Mouse (Mus musculus): ENCODE measurements at regions not wholly inside any gene's neighbourhood (a gene's known extent, or its start where the extent isn't known, plus 50 kb on each side); places are given as distances from the start of the nearest gene placed in this dataset.

- no peak for TF ChIP-seq CTCF (conservative IDR thresholded peaks at IDR 0.05 in 1 of 2, IDR thresholded peaks at IDR 0.05 in 1 of 2; ENCODE audit: low read depth in 2 of 2, low read length in 2 of 2)
- TF ChIP-seq ZC3H11A (IDR thresholded peaks at IDR 0.05; ENCODE audit: low read depth, low read length), result no peak
- no peak for TF ChIP-seq MXI1 (IDR thresholded peaks at IDR 0.05; ENCODE audit: low read depth, low read length)
These were observed 84.6 kb upstream of the Cadm1 start for GRCm38 (mm10) chr9:47445332-47445731.
